Mouse (Mus musculus) C3H10T1/2 (cell line): Measurements from ENCODE around the gene Gm14085. TPM values are rescaled to one million over a fixed set of nuclear protein-coding genes. Genes with fewer than 3 reads are reported as not detected.

Source experiments
- polyA plus RNA-seq, 2 experiments: library from polyadenylated mRNA; unstranded; fragments of >200 nt; fragmentation: generic; extraction: Trizol; gene quantifications; one replicate each; pipeline ENCODE4 v1.2.1; 2012; ENCODE audit warnings: missing spikeins in 2 of 2

Gene Gm14085
- not detected for polyA plus RNA-seq

DNA sequence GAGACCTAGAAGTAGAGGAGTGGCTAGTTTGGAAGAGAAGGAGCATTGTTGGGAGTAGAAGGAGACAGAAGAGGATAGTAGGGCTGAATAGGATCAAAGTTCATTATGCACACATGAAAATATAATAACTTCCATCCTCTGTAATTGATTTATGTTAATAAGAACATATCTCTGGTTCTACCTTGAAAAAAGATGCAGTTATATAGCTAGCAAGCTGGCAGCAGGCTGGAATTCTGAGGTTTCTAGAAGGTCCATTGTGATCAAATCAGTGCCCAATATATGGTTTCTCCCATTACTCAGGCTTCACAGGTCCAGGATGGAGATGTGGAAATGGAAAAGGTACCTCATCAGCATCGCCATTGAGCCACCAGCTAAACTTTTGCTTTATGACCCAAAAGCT is at the start of gene Gm14085:
TSS of gene Gm14085 (plus strand) at position 301 of the 400 bp plus-strand sequence.

Other genes with a start within 250 kb of the Gm14085 start
- under 1 TPM; 0.04 to 0.06 TPM for gene Duox2, start 186.5 kb upstream of the Gm14085 start, polyA plus RNA-seq
- not detected for gene Duoxa2, start 186.0 kb upstream of the Gm14085 start, polyA plus RNA-seq
- 1 to 10 TPM in 1 of 2 experiments, under 1 TPM in 1; 0.72 to 4.2 TPM for gene Duoxa1, start 171.2 kb upstream of the Gm14085 start, polyA plus RNA-seq
- under 1 TPM; 0.06 to 0.41 TPM for gene Duox1, start 169.3 kb upstream of the Gm14085 start, polyA plus RNA-seq
- 10 to 100 TPM; 29.9 to 36.6 TPM for gene Shf, start 115.8 kb upstream of the Gm14085 start, polyA plus RNA-seq
- gene Slc28a2, start 58.5 kb upstream of the Gm14085 start, polyA plus RNA-seq = under 1 TPM; 0.01 to 0.02 TPM
- gene Gatm, start 126.4 kb downstream of the Gm14085 start, polyA plus RNA-seq = not detected
- gene AA467197, start 152.0 kb downstream of the Gm14085 start, polyA plus RNA-seq = not detected
- 1 to 10 TPM in 1 of 2 experiments, under 1 TPM in 1; 0.90 to 4.1 TPM for gene Slc30a4, start 217.7 kb downstream of the Gm14085 start, polyA plus RNA-seq